Comparison of ENCODE assay signal across 10 mouse cellular contexts in the genomic region with DNA sequence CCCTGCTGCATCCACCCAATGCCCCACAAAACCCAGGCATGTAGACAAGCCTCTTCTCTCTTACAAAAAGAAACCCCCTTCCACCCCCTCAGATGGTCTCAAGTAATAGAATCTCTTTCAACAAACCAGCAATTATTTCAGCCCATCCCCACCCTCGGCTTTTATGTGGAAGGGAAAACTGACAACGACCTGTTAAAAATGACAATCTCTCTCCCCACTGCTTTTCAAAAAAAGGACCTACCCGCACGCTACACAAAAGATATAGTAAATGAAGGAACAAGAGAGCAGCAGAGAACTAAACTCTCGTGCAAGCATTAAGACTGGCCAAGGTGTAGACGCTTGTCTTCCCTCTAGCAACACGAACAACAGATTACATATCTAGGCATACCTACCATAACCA.
A peak's percentile ranks its signal among the peaks of the same experiment; 100 is the strongest.
DNase-seq lines count a peak whose midpoint lies in the region; ATAC-seq and TF ChIP-seq lines count a peak whose summit lies in the region.
"Had no signal": no experiment of that assay in that cellular context is flagged by ENCODE, and none has a peak within 500 bp of the region (broad histone marks: within the 10 kb centered on the region; RNA-seq: fewer than 3 reads in every experiment).

No protein-coding gene starts in this region.

- H3K27me3 ChIP-seq in heart, postnatal 0 days (ENCODE audit: control insufficient read depth, insufficient read depth, low read length): no peaks in the 10 kb centered on the region
- no peaks in the 10 kb centered on the region for H3K27me3 ChIP-seq in embryonic facial prominence, embryonic 11.5 days (ENCODE audit: control insufficient read depth, insufficient read depth, low read length)
- H3K27me3 ChIP-seq in hindbrain, embryonic 13.5 days: no peaks in the 10 kb centered on the region
- H3K27me3 ChIP-seq in midbrain, embryonic 13.5 days: peaks cover 6% of the 10 kb centered on the region; the same call in 1 of the 2 replicates

- H3K9ac ChIP-seq in heart, postnatal 0 days (replicated peaks; ENCODE audit: low read depth, low read length): no peak overlapping the region
- no peak overlapping the region for H3K9ac ChIP-seq in embryonic facial prominence, embryonic 11.5 days (replicated peaks; ENCODE audit: low read length)
- peak overlapping the region; percentile 83 for H3K9ac ChIP-seq in hindbrain, embryonic 13.5 days
- peak overlapping the region; percentile 89 for H3K9ac ChIP-seq in midbrain, embryonic 13.5 days (replicated peaks)

- DNase-seq in heart, postnatal 0 days (ENCODE audit: low spot score): no peak
- DNase-seq in heart, postnatal 25 days (ENCODE audit: low spot score): no peak
- no peak for DNase-seq in embryonic facial prominence, embryonic 11.5 days (ENCODE audit: low spot score)
- DNase-seq in gastrocnemius, postnatal 4 days (ENCODE audit: low spot score in 2 of 2): no peak
- no peak for DNase-seq in left cerebral cortex, adult 18-20 months (ENCODE audit: low spot score in 2 of 2)
- DNase-seq in adrenal gland, postnatal 36 days: no peak
- DNase-seq: lung, postnatal 4 days had no signal

- no peak for TF ChIP-seq EP300 in heart, postnatal 0 days (IDR thresholded peaks at IDR 0.05; ENCODE audit: low read depth)

- no peak for ATAC-seq in heart, postnatal 0 days (ENCODE audit: insufficient read depth, low read depth)
- ATAC-seq in embryonic facial prominence, embryonic 11.5 days (replicated peaks; ENCODE audit: insufficient number of reproducible peaks, low FRiP score, low TSS enrichment, low read depth): no peak
- ATAC-seq in hindbrain, embryonic 13.5 days (ENCODE audit: low FRiP score): peak; percentile 12; the same call in 1 of the 2 replicates
- ATAC-seq in midbrain, embryonic 13.5 days: no peak; the same call in 1 of the 2 replicates
- ATAC-seq: activated CD4-positive, CD25-positive, alpha-beta regulatory T cell, adult 4 months had no signal

- intact Hi-C loops in heart, postnatal 25 days (cut with DNase I): no loop called here

- H3K4me1 ChIP-seq in heart, postnatal 0 days (ENCODE audit: control insufficient read depth, insufficient read depth): peaks cover 8% of the 10 kb centered on the region; the same call in 1 of the 2 replicates
- no peaks in the 10 kb centered on the region for H3K4me1 ChIP-seq in embryonic facial prominence, embryonic 11.5 days (ENCODE audit: control insufficient read depth, insufficient read depth, low read length)
- H3K4me1 ChIP-seq in hindbrain, embryonic 13.5 days (replicated peaks): peaks cover 14% of the 10 kb centered on the region
- peaks cover 37% of the 10 kb centered on the region for H3K4me1 ChIP-seq in midbrain, embryonic 13.5 days (replicated peaks)

- no peak for TF ChIP-seq CTCF in heart, postnatal 0 days (IDR thresholded peaks at IDR 0.05; ENCODE audit: low read depth)

- WGBS in heart, postnatal 0 days: 71% methylated on average over 7 of the region's 7 CpGs
- 69% methylated on average over 7 of the region's 7 CpGs for WGBS in embryonic facial prominence, embryonic 11.5 days
- WGBS in hindbrain, embryonic 13.5 days: 28% methylated on average over 7 of the region's 7 CpGs
- WGBS in midbrain, embryonic 13.5 days: 22% methylated on average over 7 of the region's 7 CpGs

- no peaks in the 10 kb centered on the region for H3K9me3 ChIP-seq in heart, postnatal 0 days (replicated peaks; ENCODE audit: control insufficient read depth, low read length)
- no peaks in the 10 kb centered on the region for H3K9me3 ChIP-seq in embryonic facial prominence, embryonic 11.5 days (replicated peaks; ENCODE audit: control insufficient read depth, low read length)
- no peaks in the 10 kb centered on the region for H3K9me3 ChIP-seq in hindbrain, embryonic 13.5 days
- H3K9me3 ChIP-seq in midbrain, embryonic 13.5 days: no peaks in the 10 kb centered on the region

- H3K27ac ChIP-seq in heart, postnatal 0 days (ENCODE audit: low read depth): no peak overlapping the region
- H3K27ac ChIP-seq in embryonic facial prominence, embryonic 11.5 days (replicated peaks; ENCODE audit: low read depth, low read length): no peak overlapping the region
- H3K27ac ChIP-seq in hindbrain, embryonic 13.5 days: peak overlapping the region; percentile 95
- H3K27ac ChIP-seq in midbrain, embryonic 13.5 days: peak overlapping the region; percentile 97

- peak overlapping the region; percentile 22; the same call in 1 of the 2 replicates for H3K4me3 ChIP-seq in heart, postnatal 0 days (ENCODE audit: low read depth, low read length)
- peak overlapping the region; percentile 26; the same call in 1 of the 2 replicates for H3K4me3 ChIP-seq in embryonic facial prominence, embryonic 11.5 days (ENCODE audit: low read depth, low read length)
- peak overlapping the region; percentile 52 for H3K4me3 ChIP-seq in hindbrain, embryonic 13.5 days
- peak overlapping the region; percentile 57 for H3K4me3 ChIP-seq in midbrain, embryonic 13.5 days (replicated peaks)

- H3K4me2 ChIP-seq in heart, postnatal 0 days (ENCODE audit: low read depth, low read length): peak overlapping the region; percentile 51; the same call in 1 of the 2 replicates
- H3K4me2 ChIP-seq in embryonic facial prominence, embryonic 11.5 days (ENCODE audit: low read depth, low read length): no peak overlapping the region
- peak overlapping the region; percentile 60 for H3K4me2 ChIP-seq in hindbrain, embryonic 13.5 days
- H3K4me2 ChIP-seq in midbrain, embryonic 13.5 days (replicated peaks): peak overlapping the region; percentile 63

- no peaks in the 10 kb centered on the region for H3K36me3 ChIP-seq in heart, postnatal 0 days (replicated peaks; ENCODE audit: control insufficient read depth, insufficient read depth, low read length)
- H3K36me3 ChIP-seq in embryonic facial prominence, embryonic 11.5 days (replicated peaks; ENCODE audit: control insufficient read depth, insufficient read depth, low read depth, low read length): no peaks in the 10 kb centered on the region
- H3K36me3 ChIP-seq in hindbrain, embryonic 13.5 days: no peaks in the 10 kb centered on the region
- H3K36me3 ChIP-seq in midbrain, embryonic 13.5 days: no peaks in the 10 kb centered on the region

Comparison
In these comparisons a context has a peak if more than half of its experiments do, and no peak if none do; other contexts are left out.
1. H3K27ac ChIP-seq: peak in hindbrain, embryonic 13.5 days (single experiment) and midbrain, embryonic 13.5 days (single experiment); none in heart, postnatal 0 days (single experiment) and embryonic facial prominence, embryonic 11.5 days (single experiment).
2. H3K9ac ChIP-seq: peak in hindbrain, embryonic 13.5 days (single experiment) and midbrain, embryonic 13.5 days (single experiment); none in heart, postnatal 0 days (single experiment) and embryonic facial prominence, embryonic 11.5 days (single experiment).
3. Peak in every context shown above with its lines, with median percentiles within 50 percentile points of each other: H3K4me3 ChIP-seq.